Mouse (Mus musculus): ENCODE measurements around the gene Vtn. TPM values are rescaled to one million over a fixed set of nuclear protein-coding genes. Genes with fewer than 3 reads are reported as not detected.
A peak's percentile ranks its signal among the peaks of the same experiment; 100 is the strongest.

Vtn gene
- total and polyA plus RNA-seq, 2 experiments from 2014 or later: 94.4 to 111 TPM

- ATAC-seq (no peak), DNase-seq (no peak)
- no peak overlapping the region for H3K4me3 ChIP-seq (ENCODE audit: low read depth, low read length)
- no peak for TF ChIP-seq CTCF (IDR thresholded peaks at IDR 0.05; ENCODE audit: low read depth)
- no peaks in the 10 kb centered on the region for H3K4me1 ChIP-seq (ENCODE audit: insufficient read depth)
- H3K27me3 ChIP-seq (ENCODE audit: insufficient read depth, low read length): no peaks in the 10 kb centered on the region
- no peak overlapping the region for H3K4me2 ChIP-seq (ENCODE audit: low read depth)
- no peak overlapping the region for H3K9ac ChIP-seq
- no peak overlapping the region for H3K27ac ChIP-seq (ENCODE audit: low read depth, low read length)
- H3K36me3 ChIP-seq (ENCODE audit: insufficient read depth): peaks cover 36% of the 10 kb centered on the region
- WGBS: 81% methylated on average over 3 of the region's 3 CpGs
- H3K9me3 ChIP-seq (ENCODE audit: low read length): no peaks in the 10 kb centered on the region
Measured at GRCm38 (mm10) chr11:78505430-78505829, 6.5 kb downstream of the Vtn start.

GRCm38 (mm10) chr11:78509148-78509547 is 10.3 kb downstream of the Vtn start:
- ATAC-seq: no peak
- DNase-seq: peak; percentile 40
- H3K27ac ChIP-seq (ENCODE audit: low read depth, low read length): no peak overlapping the region
- no peak overlapping the region for H3K4me2 ChIP-seq (ENCODE audit: low read depth)
- H3K27me3 ChIP-seq (ENCODE audit: insufficient read depth, low read length): no peaks in the 10 kb centered on the region
- H3K9me3 ChIP-seq (ENCODE audit: low read length): no peaks in the 10 kb centered on the region
- peaks cover 14% of the 10 kb centered on the region; the same call in 1 of the 2 replicates for H3K4me1 ChIP-seq (ENCODE audit: insufficient read depth)
- no peak overlapping the region for H3K4me3 ChIP-seq (ENCODE audit: low read depth, low read length)
- WGBS: 83% methylated on average over 5 of the region's 5 CpGs
- peaks cover 36% of the 10 kb centered on the region for H3K36me3 ChIP-seq (ENCODE audit: insufficient read depth)
- TF ChIP-seq CTCF (IDR thresholded peaks at IDR 0.05; ENCODE audit: low read depth): peak; percentile 59
- H3K9ac ChIP-seq: no peak overlapping the region

GRCm38 (mm10) chr11:78512025-78512957 is 13.4 kb downstream of the Vtn start, which contains the start of the genes Tmem199 and Poldip2:
TSS of gene Tmem199 (minus strand) at chr11:78512172.
TSS of gene Poldip2 (plus strand) at chr11:78512193.
- ATAC-seq (peak; percentile 98), DNase-seq (peak; percentile 95)
- H3K4me3 ChIP-seq (ENCODE audit: low read depth, low read length): peak within 1 kb of the TSS; percentile 99
- H3K4me2 ChIP-seq (ENCODE audit: low read depth): peak within 1 kb of the TSS; percentile 92
- H3K9me3 ChIP-seq (ENCODE audit: low read length): no peaks in the 10 kb centered on the region
- H3K36me3 ChIP-seq (ENCODE audit: insufficient read depth): peaks cover 44% of the 10 kb centered on the region
- peak within 1 kb of the TSS; percentile 87 for H3K27ac ChIP-seq (ENCODE audit: low read depth, low read length)
- TF ChIP-seq CTCF (IDR thresholded peaks at IDR 0.05; ENCODE audit: low read depth): no peak
- peaks cover 14% of the 10 kb centered on the region; the same call in 1 of the 2 replicates for H3K4me1 ChIP-seq (ENCODE audit: insufficient read depth)
- peak within 1 kb of the TSS; percentile 99 for H3K9ac ChIP-seq
- no peaks in the 10 kb centered on the region for H3K27me3 ChIP-seq (ENCODE audit: insufficient read depth, low read length)
- under 1% methylated on average over 67 of the region's 67 CpGs for WGBS

GRCm38 (mm10) chr11:78513106-78513790 is 14.4 kb downstream of the Vtn start:
- H3K4me1 ChIP-seq (ENCODE audit: insufficient read depth): peaks cover 14% of the 10 kb centered on the region; the same call in 1 of the 2 replicates
- TF ChIP-seq CTCF (IDR thresholded peaks at IDR 0.05; ENCODE audit: low read depth): no peak
- H3K9me3 ChIP-seq (ENCODE audit: low read length): no peaks in the 10 kb centered on the region
- H3K27me3 ChIP-seq (ENCODE audit: insufficient read depth, low read length): no peaks in the 10 kb centered on the region
- no peak for ATAC-seq
- no peak for DNase-seq
- H3K27ac ChIP-seq (ENCODE audit: low read depth, low read length): no peak overlapping the region
- peak overlapping the region; percentile 99 for H3K9ac ChIP-seq
- peaks cover 44% of the 10 kb centered on the region for H3K36me3 ChIP-seq (ENCODE audit: insufficient read depth)
- H3K4me2 ChIP-seq (ENCODE audit: low read depth): peak overlapping the region; percentile 92
- H3K4me3 ChIP-seq (ENCODE audit: low read depth, low read length): peak overlapping the region; percentile 99
- WGBS: 74% methylated on average over 3 of the region's 3 CpGs

- H3K36me3 ChIP-seq (ENCODE audit: insufficient read depth): peaks cover 56% of the 10 kb centered on the region
- no peak overlapping the region for H3K4me2 ChIP-seq (ENCODE audit: low read depth)
- DNase-seq (no peak), ATAC-seq (no peak)
- H3K9ac ChIP-seq: no peak overlapping the region
- no peaks in the 10 kb centered on the region for H3K27me3 ChIP-seq (ENCODE audit: insufficient read depth, low read length)
- no peak overlapping the region for H3K27ac ChIP-seq (ENCODE audit: low read depth, low read length)
- H3K4me3 ChIP-seq (ENCODE audit: low read depth, low read length): no peak overlapping the region
- H3K4me1 ChIP-seq (ENCODE audit: insufficient read depth): peaks cover 14% of the 10 kb centered on the region; the same call in 1 of the 2 replicates
- no peaks in the 10 kb centered on the region for H3K9me3 ChIP-seq (ENCODE audit: low read length)
- WGBS: 62% methylated on average over 2 of the region's 2 CpGs
- peak; percentile 23; the same call in 1 of the 2 replicates for TF ChIP-seq CTCF (IDR thresholded peaks at IDR 0.05; ENCODE audit: low read depth)
Measured at GRCm38 (mm10) chr11:78515549-78516325, 16.8 kb downstream of the Vtn start.

GRCm38 (mm10) chr11:78518931-78519330 is 20.0 kb downstream of the Vtn start:
- no peak overlapping the region for H3K27ac ChIP-seq (ENCODE audit: low read depth, low read length)
- H3K36me3 ChIP-seq (ENCODE audit: insufficient read depth): peaks cover 88% of the 10 kb centered on the region
- H3K4me1 ChIP-seq (ENCODE audit: insufficient read depth): no peaks in the 10 kb centered on the region
- 82% methylated on average over 10 of the region's 10 CpGs for WGBS
- no peak for DNase-seq
- H3K4me3 ChIP-seq (ENCODE audit: low read depth, low read length): no peak overlapping the region
- H3K9me3 ChIP-seq (ENCODE audit: low read length): no peaks in the 10 kb centered on the region
- no peaks in the 10 kb centered on the region for H3K27me3 ChIP-seq (ENCODE audit: insufficient read depth, low read length)
- no peak for ATAC-seq
- no peak overlapping the region for H3K9ac ChIP-seq
- H3K4me2 ChIP-seq (ENCODE audit: low read depth): no peak overlapping the region
- no peak for TF ChIP-seq CTCF (IDR thresholded peaks at IDR 0.05; ENCODE audit: low read depth)

Data from forebrain, postnatal 0 days (tissue).